8 mouse cellular contexts compared by ENCODE assay signal in genomic region chr2:25262291-25262767, GRCm38 (mm10). TPM values are rescaled to one million over a fixed set of nuclear protein-coding genes. Genes with fewer than 3 reads are reported as not detected.
DNase-seq lines count a peak whose midpoint lies in the region; ATAC-seq and TF ChIP-seq lines count a peak whose summit lies in the region.

Gene Tprn, plus strand, starts transcription at chr2:25262618.

- peak within 1 kb of the TSS; percentile 75 for H3K4me3 ChIP-seq in embryonic facial prominence, embryonic 14.5 days (ENCODE audit: low read depth, low read length)
- peak within 1 kb of the TSS; percentile 96 for H3K4me3 ChIP-seq in heart, adult 2 months
- H3K4me3 ChIP-seq in limb, embryonic 13.5 days: peak within 1 kb of the TSS; percentile 68
- peak within 1 kb of the TSS; percentile 85 for H3K4me3 ChIP-seq in midbrain, embryonic 16.5 days (ENCODE audit: low read depth, low read length)

- no peaks in the 10 kb centered on the region for H3K36me3 ChIP-seq in embryonic facial prominence, embryonic 14.5 days (ENCODE audit: control insufficient read depth, insufficient read depth, low read length)
- H3K36me3 ChIP-seq in heart, adult 2 months (ENCODE audit: control insufficient read depth, insufficient read depth, low read length): no peaks in the 10 kb centered on the region
- H3K36me3 ChIP-seq in limb, embryonic 13.5 days: 0 out of 2 replicates have a peak, but pooled peaks cover 6% of the 10 kb centered on the region
- no peaks in the 10 kb centered on the region for H3K36me3 ChIP-seq in midbrain, embryonic 16.5 days (ENCODE audit: control insufficient read depth, insufficient read depth, low read length)

- peak within 1 kb of the TSS; percentile 69 for H3K9ac ChIP-seq in embryonic facial prominence, embryonic 14.5 days (ENCODE audit: low read depth, low read length)
- peak within 1 kb of the TSS; percentile 79 for H3K9ac ChIP-seq in heart, adult 2 months (ENCODE audit: low read depth, low read length)
- peak within 1 kb of the TSS; percentile 79 for H3K9ac ChIP-seq in limb, embryonic 13.5 days
- peak within 1 kb of the TSS; percentile 81 for H3K9ac ChIP-seq in midbrain, embryonic 16.5 days (ENCODE audit: low read depth, low read length)

- peak; percentile 98 for DNase-seq in 3T3-L1 (ENCODE audit: low read depth, low spot score)
- DNase-seq in adrenal gland, postnatal 4 days (ENCODE audit: low spot score in 2 of 2): peak; percentile 80 to 91
- DNase-seq in embryonic facial prominence, embryonic 14.5 days (ENCODE audit: low spot score): peak; percentile 99
- DNase-seq in heart, adult 2 months: peak; percentile 91 to 96
- DNase-seq in kidney, adult 8-10 months: peak; percentile 97 to 98
- peak; percentile 90 to 97 for DNase-seq in spleen, postnatal 10 days (ENCODE audit: low spot score in 2 of 2)

- H3K4me1 ChIP-seq in embryonic facial prominence, embryonic 14.5 days (ENCODE audit: control insufficient read depth, insufficient read depth, low read length): peaks cover 21% of the 10 kb centered on the region
- H3K4me1 ChIP-seq in heart, adult 2 months (ENCODE audit: control insufficient read depth, insufficient read depth, low read length): peaks cover 20% of the 10 kb centered on the region
- H3K4me1 ChIP-seq in limb, embryonic 13.5 days: peaks cover 39% of the 10 kb centered on the region
- peaks cover 52% of the 10 kb centered on the region for H3K4me1 ChIP-seq in midbrain, embryonic 16.5 days (ENCODE audit: control insufficient read depth, insufficient read depth, low read length)

- no peaks in the 10 kb centered on the region for H3K79me2 ChIP-seq in heart, adult 2 months (replicated peaks; ENCODE audit: control insufficient read depth, insufficient read depth, low read length)

- ATAC-seq in embryonic facial prominence, embryonic 14.5 days (ENCODE audit: low read depth): peak; percentile 99
- peak; percentile 99 for ATAC-seq in limb, embryonic 13.5 days (ENCODE audit: low FRiP score, low read depth)
- ATAC-seq in midbrain, embryonic 16.5 days: peak; percentile 99

- 1% methylated on average over 9 of the region's 39 CpGs for WGBS in embryonic facial prominence, embryonic 14.5 days
- WGBS in heart, adult 2 months: under 1% methylated on average over 39 of the region's 39 CpGs
- under 1% methylated on average over 38 of the region's 39 CpGs for WGBS in limb, embryonic 13.5 days
- under 1% methylated on average over 39 of the region's 39 CpGs for WGBS in midbrain, embryonic 16.5 days

- no peak within 1 kb of the TSS; the same call in 1 of the 2 replicates for H3K27ac ChIP-seq in embryonic facial prominence, embryonic 14.5 days (replicated peaks; ENCODE audit: low read depth, low read length)
- peak within 1 kb of the TSS; percentile 82 for H3K27ac ChIP-seq in heart, adult 2 months
- H3K27ac ChIP-seq in limb, embryonic 13.5 days: no peak within 1 kb of the TSS
- peak within 1 kb of the TSS; percentile 78 for H3K27ac ChIP-seq in midbrain, embryonic 16.5 days (ENCODE audit: low read length)

- intact Hi-C loops in heart, adult 2 months (cut with DNase I): no loop called here

- TF ChIP-seq CTCF in heart, adult 2 months (IDR thresholded peaks at IDR 0.05): peak; percentile 19

- no peaks in the 10 kb centered on the region for H3K9me3 ChIP-seq in embryonic facial prominence, embryonic 14.5 days (ENCODE audit: control insufficient read depth, low read length)
- H3K9me3 ChIP-seq in limb, embryonic 13.5 days: no peaks in the 10 kb centered on the region
- no peaks in the 10 kb centered on the region for H3K9me3 ChIP-seq in midbrain, embryonic 16.5 days (replicated peaks; ENCODE audit: control insufficient read depth, low read length, poor library complexity, severe bottlenecking)

- peaks cover 16% of the 10 kb centered on the region for H3K27me3 ChIP-seq in embryonic facial prominence, embryonic 14.5 days (replicated peaks; ENCODE audit: control insufficient read depth, insufficient read depth, low read length)
- no peaks in the 10 kb centered on the region for H3K27me3 ChIP-seq in heart, adult 2 months (ENCODE audit: control insufficient read depth, insufficient read depth, low read length)
- H3K27me3 ChIP-seq in limb, embryonic 13.5 days: peaks cover 22% of the 10 kb centered on the region
- peaks cover 6% of the 10 kb centered on the region for H3K27me3 ChIP-seq in midbrain, embryonic 16.5 days (ENCODE audit: control insufficient read depth, insufficient read depth, low read depth, low read length)

- peak within 1 kb of the TSS; percentile 98 for H3K4me2 ChIP-seq in embryonic facial prominence, embryonic 14.5 days (ENCODE audit: low read depth, low read length)
- peak within 1 kb of the TSS; percentile 99 for H3K4me2 ChIP-seq in limb, embryonic 13.5 days (replicated peaks)
- H3K4me2 ChIP-seq in midbrain, embryonic 16.5 days (ENCODE audit: low read length): peak within 1 kb of the TSS; percentile 100

- no peak for TF ChIP-seq EP300 in heart, adult 2 months (IDR thresholded peaks at IDR 0.05; ENCODE audit: insufficient read depth, low read depth, low read length)

- peak; percentile 57 for TF ChIP-seq POLR2A in heart, adult 2 months (IDR thresholded peaks at IDR 0.05; ENCODE audit: insufficient read depth, low read depth, low read length)

RNA-seq across cellular contexts. Expression of gene Tprn, which starts in this region (rescaled TPM):
- total RNA-seq in adrenal gland, postnatal 4 days (2021): 10 to 100 TPM; 15.5 to 18.7 TPM
- 4.6 and 5.1 TPM in 2 replicates for polyA plus RNA-seq in embryonic facial prominence, embryonic 14.5 days (2014; fragmentation: Nextera tagmentation; extraction: Ambion mirVana)
- 1 to 10 TPM; 5.9 to 6.7 TPM for total RNA-seq in heart, adult 2 months (2021)
- 7.5 and 9.9 TPM in 2 replicates for polyA plus RNA-seq in heart, adult 2 months (2012; rRNA removed)
- polyA plus RNA-seq in limb, embryonic 13.5 days (2015; fragmentation: Nextera tagmentation; extraction: Ambion mirVana): 7.2 and 8.2 TPM in 2 replicates
- 15.6 and 15.9 TPM in 2 replicates for polyA plus RNA-seq in midbrain, embryonic 16.5 days (2015; fragmentation: Nextera tagmentation; extraction: Ambion mirVana)

Comparison
In these comparisons a context has a peak if more than half of its experiments do, and no peak if none do; other contexts are left out.
1. H3K27ac ChIP-seq: peak in heart, adult 2 months (single experiment) and midbrain, embryonic 16.5 days (single experiment); none in embryonic facial prominence, embryonic 14.5 days (single experiment) and limb, embryonic 13.5 days (single experiment).
2. Peak in every context shown above with its lines, with median percentiles within 50 percentile points of each other: DNase-seq, ATAC-seq, H3K4me2 ChIP-seq, H3K4me3 ChIP-seq and H3K9ac ChIP-seq.